Mouse (Mus musculus) bone marrow macrophage, adult 2 months (primary cell): ENCODE measurements around the gene Qtrt1. TPM values are rescaled to one million over a fixed set of nuclear protein-coding genes. Genes with fewer than 3 reads are reported as not detected.

Source experiments
- H3K27ac ChIP-seq: 2 replicates; pipeline ENCODE4 v1.5.1; 2012; ENCODE audit warnings: low read depth, low read length; ENCODE audit not compliant: insufficient read depth
- H3K4me1 ChIP-seq: 2 replicates; pipeline ENCODE4 v1.6.1; 2012; ENCODE audit warnings: low read length; ENCODE audit not compliant: control insufficient read depth, insufficient read depth
- H3K4me3 ChIP-seq: 2 replicates; pipeline ENCODE4 v1.5.1; 2012; ENCODE audit warnings: mild to moderate bottlenecking, low read length, moderate library complexity; ENCODE audit not compliant: insufficient read depth
- CTCF ChIP-seq: IDR thresholded peaks from 2 replicates; pipeline ENCODE4 v1.5.1; 2012; ENCODE audit warnings: low read depth, mild to moderate bottlenecking, low read length, moderate library complexity
- POLR2A ChIP-seq: IDR thresholded peaks from 2 replicates; pipeline ENCODE4 v1.6.1; 2012; ENCODE audit warnings: mild to moderate bottlenecking, low read depth, low read length, borderline replicate concordance
- polyA plus RNA-seq: library from polyadenylated mRNA; stranded (reverse); fragments of >200 nt; gene quantifications from 2 replicates; pipeline ENCODE4 v1.2.4, GENCODE M21; 2012; ENCODE audit not compliant: missing spikeins, insufficient read depth, insufficient read length

The Qtrt1 gene
- polyA plus RNA-seq, 1 experiment = 9.9 TPM

GRCm38 (mm10) chr9:21409592-21410317, 1.9 kb upstream of the Qtrt1 start:
- Histone ChIP-seq H3K4me3 (no peak overlapping the region), H3K27ac (no peak overlapping the region), H3K4me1 (peaks cover 9% of the 10 kb centered on the region; the same call in 1 of the 2 replicates)
- TF ChIP-seq POLR2A = no peak
- peak; percentile 67 for TF ChIP-seq CTCF

- Histone ChIP-seq H3K27ac (no peak overlapping the region), H3K4me1 (0 out of 2 replicates have a peak, but pooled peaks cover 3% of the 10 kb centered on the region), H3K4me3 (no peak overlapping the region)
- no peak for TF ChIP-seq POLR2A
- TF ChIP-seq CTCF = no peak
These were observed 6.2 kb downstream of the Qtrt1 start for GRCm38 (mm10) chr9:21417866-21418265.

- TF ChIP-seq POLR2A (no peak), CTCF (no peak)
- H3K4me1 ChIP-seq = peaks cover 6% of the 10 kb centered on the region; the same call in 1 of the 2 replicates
- no peak overlapping the region for H3K27ac ChIP-seq
- H3K4me3 ChIP-seq = no peak overlapping the region
These were observed 8.0 kb downstream of the Qtrt1 start for GRCm38 (mm10) chr9:21419646-21420045.

- H3K4me1 ChIP-seq = peaks cover 34% of the 10 kb centered on the region
- H3K4me3 ChIP-seq = peak within 1 kb of the TSS; percentile 90
- H3K27ac ChIP-seq = peak within 1 kb of the TSS; percentile 76
- TF ChIP-seq CTCF (no peak), POLR2A (no peak)
These were observed 13.3 kb downstream of the Qtrt1 start, which contains the start of gene Dnm2 for GRCm38 (mm10) chr9:21424631-21425555. Dnm2 (plus strand) TSS chr9:21424908.

- TF ChIP-seq POLR2A (no peak), CTCF (no peak)
- peak overlapping the region; percentile 76 for H3K27ac ChIP-seq
- H3K4me3 ChIP-seq = peak overlapping the region; percentile 90
- peaks cover 41% of the 10 kb centered on the region for H3K4me1 ChIP-seq
These were observed 13.9 kb downstream of the Qtrt1 start for GRCm38 (mm10) chr9:21425556-21425945.

- H3K27ac ChIP-seq = peak overlapping the region; percentile 76
- peaks cover 44% of the 10 kb centered on the region for H3K4me1 ChIP-seq
These were observed 14.4 kb downstream of the Qtrt1 start for GRCm38 (mm10) chr9:21426013-21426412.

GRCm38 (mm10) chr9:21426525-21426924, 14.9 kb downstream of the Qtrt1 start:
- Histone ChIP-seq H3K27ac (peak overlapping the region; percentile 76), H3K4me3 (peak overlapping the region; percentile 90), H3K4me1 (peaks cover 49% of the 10 kb centered on the region)
- no peak for TF ChIP-seq POLR2A
- TF ChIP-seq CTCF = no peak

More at GRCm38 (mm10) chr9:21426013-21426412, 14.4 kb downstream of the Qtrt1 start:
- peak overlapping the region; percentile 90 for H3K4me3 ChIP-seq
- TF ChIP-seq POLR2A (no peak), CTCF (no peak)

GRCm38 (mm10) chr9:21427773-21428172, 16.1 kb downstream of the Qtrt1 start:
- peaks cover 51% of the 10 kb centered on the region for H3K4me1 ChIP-seq
- TF ChIP-seq CTCF (no peak), POLR2A (no peak)
- H3K4me3 ChIP-seq = no peak overlapping the region
- H3K27ac ChIP-seq = no peak overlapping the region

GRCm38 (mm10) chr9:21428178-21428577, 16.5 kb downstream of the Qtrt1 start:
- Histone ChIP-seq H3K4me1 (peaks cover 53% of the 10 kb centered on the region), H3K4me3 (no peak overlapping the region)
- no peak for TF ChIP-seq CTCF

GRCm38 (mm10) chr9:21430724-21431123, 19.1 kb downstream of the Qtrt1 start:
- H3K4me3 ChIP-seq = 0 out of 2 replicates have a peak overlapping the region, but pooled peaks have one; percentile 5
- TF ChIP-seq POLR2A = no peak
- no peak for TF ChIP-seq CTCF
- H3K4me1 ChIP-seq = peaks cover 54% of the 10 kb centered on the region
- peak overlapping the region; percentile 52 for H3K27ac ChIP-seq

More at GRCm38 (mm10) chr9:21428178-21428577, 16.5 kb downstream of the Qtrt1 start:
- H3K27ac ChIP-seq = no peak overlapping the region
